Mouse (Mus musculus) thymus, postnatal 0 days (tissue): ENCODE data around the gene Rasl2-9. TPM values are rescaled to one million over a fixed set of nuclear protein-coding genes. Genes with fewer than 3 reads are reported as not detected.
A peak's percentile ranks its signal among the peaks of the same experiment; 100 is the strongest.
"Not testable (repeated sequence)": the region's sequence is repeated elsewhere in the genome, so short reads cannot be mapped to it uniquely, and the experiment has no call there.

Experiments
- DNase-seq: peaks from one replicate; pipeline ENCODE4 v3.0.0-alpha.2; 2015; ENCODE audit warnings: low spot score
- microRNA-seq: library from miRNA; unstranded; fragments of <30 nt; microRNA quantifications from one replicate; pipeline ENCODE4, GENCODE M21; 2016; ENCODE audit warnings: borderline number of aligned reads
- polyA plus RNA-seq: library from polyadenylated mRNA; unstranded; fragments of >200 nt; fragmentation: Nextera tagmentation; extraction: Ambion mirVana; gene quantifications from 2 replicates; pipeline ENCODE4 v1.2.1, GENCODE M21; 2015

Gene Rasl2-9
- polyA plus RNA-seq, 1 experiment from 2014 or later = 0.40 TPM

DNA sequence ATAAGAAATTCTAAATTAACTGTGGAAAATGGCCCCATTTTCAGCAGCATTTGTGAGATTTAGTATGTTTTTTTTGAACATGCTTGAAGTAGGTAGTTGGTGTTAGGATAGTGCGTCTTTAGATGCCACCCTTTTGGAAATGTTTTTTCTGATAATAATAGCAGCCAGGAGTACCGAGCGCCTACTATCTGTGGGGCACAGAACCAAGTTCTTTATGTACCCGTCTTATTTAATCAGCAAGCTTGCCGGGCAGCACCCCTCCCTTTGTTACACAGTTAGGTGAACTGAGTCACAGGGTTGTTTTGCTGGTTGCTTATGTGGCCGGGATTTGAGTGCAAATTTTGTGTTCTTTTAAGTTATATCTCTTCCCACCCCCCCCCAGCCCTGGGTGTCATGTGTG, 44.5 kb downstream of the Rasl2-9 start:
- DNase-seq = no peak

GRCm38 (mm10) chr7:5080815-5081214, 44.9 kb downstream of the Rasl2-9 start:
- DNase-seq = no peak

GRCm38 (mm10) chr7:5080010-5080751, 45.6 kb downstream of the Rasl2-9 start, which contains the start of gene Epn1:
Epn1 (plus strand) TSS chr7:5080235.
- DNase-seq = peak; percentile 98

DNA sequence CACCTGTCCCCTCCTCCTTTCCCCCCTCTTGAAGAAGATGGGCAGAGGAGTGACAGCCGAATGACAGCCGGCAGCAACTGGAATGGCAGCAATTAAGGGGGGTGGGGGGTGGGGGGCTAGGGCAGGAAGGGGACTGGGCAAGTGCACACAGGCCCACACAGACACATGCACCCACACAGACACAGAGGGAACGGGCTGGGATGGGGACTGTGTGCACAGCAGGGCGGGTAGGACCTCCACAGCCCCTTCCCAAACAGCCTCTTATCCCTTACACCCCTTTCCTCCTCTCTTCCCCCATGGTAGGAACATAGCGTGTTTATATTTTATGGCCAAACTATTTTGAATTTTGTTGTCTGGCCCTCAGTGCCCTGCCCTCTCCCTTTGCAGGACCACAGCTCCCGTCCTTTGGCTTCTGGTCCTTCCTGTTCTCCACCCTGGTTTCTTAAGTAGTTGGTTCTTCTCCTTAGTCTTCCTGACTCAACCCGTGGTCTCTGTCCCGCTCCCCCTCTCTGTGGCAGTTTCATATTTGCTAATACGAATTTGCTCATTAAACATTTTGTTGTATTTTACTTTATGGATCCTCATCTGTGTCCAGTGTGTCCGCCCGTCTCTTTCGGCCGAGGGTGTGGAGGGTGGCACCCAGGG, 46.3 kb downstream of the Rasl2-9 start:
- DNase-seq = not testable (repeated sequence)

- DNase-seq = no peak
Observed at GRCm38 (mm10) chr7:5076931-5077330, 48.8 kb downstream of the Rasl2-9 start.

DNA sequence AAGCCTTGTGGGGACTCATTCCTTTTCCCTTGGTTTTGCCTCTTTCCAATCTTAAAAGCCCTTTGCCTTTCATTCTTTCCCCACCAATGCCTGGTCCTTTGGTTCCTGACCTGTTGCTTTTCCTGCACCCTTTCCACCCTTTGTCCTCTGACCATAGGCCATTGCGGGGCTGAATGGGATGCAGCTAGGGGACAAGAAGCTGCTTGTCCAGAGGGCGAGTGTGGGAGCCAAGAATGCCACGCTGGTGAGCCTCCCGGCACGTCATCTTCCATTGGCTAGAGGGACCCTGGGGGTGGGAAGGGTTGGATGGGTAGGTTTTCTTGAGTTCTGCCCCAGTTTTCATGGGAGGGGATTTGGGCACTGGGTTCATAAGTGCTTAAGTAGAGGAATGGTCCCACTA, 50.8 kb downstream of the Rasl2-9 start:
- DNase-seq = no peak

Small RNA genes lying within 50 kb of the gene (microRNA-seq; reads per million reads assigned to microRNA genes)
- gene Gm26217 = not detected

Other genes starting within 250 kb of the Rasl2-9 start
- gene Isoc2a, start 248.8 kb downstream of the Rasl2-9 start, polyA plus RNA-seq = 0.72 and 0.81 TPM in 2 replicates
- gene Gm36210, start 219.4 kb downstream of the Rasl2-9 start, polyA plus RNA-seq = 0.10 TPM in 2 replicates
- gene Zfp628, start 210.7 kb downstream of the Rasl2-9 start, polyA plus RNA-seq = 2.7 and 3.1 TPM in 2 replicates
- gene Nat14, start 203.9 kb downstream of the Rasl2-9 start, polyA plus RNA-seq = 0.22 and 0.60 TPM in 2 replicates
- 0.07 and 0.19 TPM in 2 replicates for gene Ssc5d, start 200.2 kb downstream of the Rasl2-9 start, polyA plus RNA-seq
- 0.09 and 0.21 TPM in 2 replicates for gene Sbk2, start 161.5 kb downstream of the Rasl2-9 start, polyA plus RNA-seq
- not detected in 2 replicates for gene Sbk3, start 154.8 kb downstream of the Rasl2-9 start, polyA plus RNA-seq
- 18.7 and 22.3 TPM in 2 replicates for gene Zfp579, start 129.8 kb downstream of the Rasl2-9 start, polyA plus RNA-seq
- 14.9 and 18.2 TPM in 2 replicates for gene Zfp524, start 111.5 kb downstream of the Rasl2-9 start, polyA plus RNA-seq
- gene Fiz1, start 111.3 kb downstream of the Rasl2-9 start, polyA plus RNA-seq = 32.3 and 33.5 TPM in 2 replicates
- gene Gm44973, start 110.5 kb downstream of the Rasl2-9 start, polyA plus RNA-seq = 2.9 and 5.4 TPM in 2 replicates
- gene Zfp865, start 105.6 kb downstream of the Rasl2-9 start, polyA plus RNA-seq = 5.1 and 5.9 TPM in 2 replicates
- 0.27 TPM in 1 of 2 replicates, not detected in the other for gene Ccdc106, start 105.4 kb downstream of the Rasl2-9 start, polyA plus RNA-seq
- gene 4632433K11Rik, start 91.8 kb downstream of the Rasl2-9 start, polyA plus RNA-seq = not detected in 2 replicates
- gene Zfp784, start 87.5 kb downstream of the Rasl2-9 start, polyA plus RNA-seq = 3.8 and 4.4 TPM in 2 replicates
- gene Zfp580, start 74.4 kb downstream of the Rasl2-9 start, polyA plus RNA-seq = 15.2 and 15.4 TPM in 2 replicates
- 131 and 138 TPM in 2 replicates for gene U2af2, start 63.8 kb downstream of the Rasl2-9 start, polyA plus RNA-seq
- gene Epn1, start 45.7 kb downstream of the Rasl2-9 start, polyA plus RNA-seq = 42.6 and 44.8 TPM in 2 replicates
- not detected in 2 replicates for gene Rfpl4, start 9.0 kb downstream of the Rasl2-9 start, polyA plus RNA-seq
- not detected in 2 replicates for gene Vmn1r55, start 23.7 kb upstream of the Rasl2-9 start, polyA plus RNA-seq
- not detected in 2 replicates for gene Vmn1r56, start 70.8 kb upstream of the Rasl2-9 start, polyA plus RNA-seq
- gene Vmn1r57, start 92.5 kb upstream of the Rasl2-9 start, polyA plus RNA-seq = not detected in 2 replicates
- gene Gm5065, start 224.6 kb upstream of the Rasl2-9 start, polyA plus RNA-seq = not detected in 2 replicates
- gene Nlrp2, start 225.1 kb upstream of the Rasl2-9 start, polyA plus RNA-seq = not detected in 2 replicates